Mouse (Mus musculus) erythroblast, embryonic 14.5 days (primary cell): ENCODE measurements around the gene Rftn1. TPM values are rescaled to one million over a fixed set of nuclear protein-coding genes. Genes with fewer than 3 reads are reported as not detected.
"Not testable (repeated sequence)": the region's sequence is repeated elsewhere in the genome, so short reads cannot be mapped to it uniquely, and the experiment has no call there.

Experiments used
- H3K27me3 ChIP-seq: 2 replicates; pipeline ENCODE4 v1.6.1; 2012; ENCODE audit warnings: inconsistent platforms; ENCODE audit not compliant: control insufficient read depth
- H3K36me3 ChIP-seq: 2 replicates; pipeline ENCODE4 v1.6.1; 2012; ENCODE audit warnings: mild to moderate bottlenecking, inconsistent platforms; ENCODE audit not compliant: control insufficient read depth
- H3K4me1 ChIP-seq: 2 replicates; pipeline ENCODE4 v1.6.1; 2012; ENCODE audit warnings: inconsistent platforms; ENCODE audit not compliant: control insufficient read depth
- H3K4me3 ChIP-seq: replicated peaks from 2 replicates; pipeline ENCODE3; 2012; ENCODE audit warnings: moderate library complexity, mild to moderate bottlenecking, inconsistent platforms
- H3K9me3 ChIP-seq: 2 replicates; pipeline ENCODE4 v1.6.1; 2012; ENCODE audit warnings: low read length, inconsistent platforms, mixed read lengths; ENCODE audit not compliant: control insufficient read depth
- GATA1 ChIP-seq: IDR thresholded peaks from 2 replicates; pipeline ENCODE4 v1.6.1; 2012; ENCODE audit warnings: low read length, inconsistent platforms, mixed read lengths
- TAL1 ChIP-seq: IDR thresholded peaks from 3 replicates; pipeline ENCODE4 v1.6.1; 2012; ENCODE audit warnings: low read length, inconsistent platforms, mixed read lengths
- polyA plus RNA-seq: library from polyadenylated mRNA; stranded (reverse); fragments of >175 nt; gene quantifications from 2 replicates; pipeline ENCODE4 v1.2.3, GENCODE M21; 2012

Rftn1 gene
- polyA plus RNA-seq, 1 experiment = 0.10 TPM

DNA sequence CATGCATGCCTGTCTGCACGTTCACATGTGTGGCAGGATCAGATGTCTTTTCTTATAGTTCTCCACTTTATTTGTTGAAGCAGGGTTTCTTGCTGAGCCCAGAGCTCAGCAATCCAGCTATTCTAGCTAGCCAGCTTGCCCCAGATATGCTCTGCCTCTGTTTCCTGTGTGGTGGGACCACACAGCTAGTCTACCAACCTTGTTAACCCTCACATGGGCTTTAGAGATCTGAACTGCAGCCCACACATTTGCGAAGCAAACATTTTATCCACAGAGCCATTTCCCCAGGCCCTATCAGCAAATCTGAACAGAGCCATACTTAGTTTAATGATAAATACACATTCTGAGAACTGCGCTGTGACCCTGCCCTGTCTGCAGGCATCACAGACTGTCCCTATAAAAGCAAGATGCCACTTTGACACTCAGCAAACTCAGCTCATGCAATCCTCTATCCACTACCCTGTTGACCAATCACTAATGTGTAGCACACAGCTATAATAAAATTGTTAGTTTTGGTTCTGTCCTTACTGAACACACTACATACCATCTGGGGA is 65.2 kb downstream of the Rftn1 start:
- Histone ChIP-seq H3K4me1 (peaks cover 9% of the 10 kb centered on the region), H3K36me3 (no peaks in the 10 kb centered on the region), H3K9me3 (no peaks in the 10 kb centered on the region), H3K27me3 (no peaks in the 10 kb centered on the region), H3K4me3 (no peak overlapping the region)
- TF ChIP-seq GATA1 (no peak), TAL1 (no peak)

DNA sequence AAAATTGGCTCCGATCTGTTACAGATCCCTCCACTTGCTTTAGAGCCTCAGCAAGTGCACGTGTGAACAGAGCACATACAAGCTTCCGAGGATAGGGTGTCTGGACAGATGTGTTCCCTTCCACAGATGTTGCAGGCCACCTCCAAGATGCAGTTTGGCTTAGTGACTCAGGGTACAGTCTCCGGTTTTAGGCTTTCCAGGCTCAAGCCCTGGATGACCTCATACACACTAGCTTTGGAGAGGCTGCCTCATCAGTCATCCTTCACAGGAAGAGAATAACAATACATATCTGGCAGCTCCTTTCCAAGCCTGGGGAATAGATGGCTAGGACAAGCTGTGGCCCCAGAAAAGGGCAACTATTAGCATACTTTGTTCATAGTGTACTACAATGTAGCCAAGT is 65.8 kb downstream of the Rftn1 start:
- Histone ChIP-seq H3K4me3 (no peak overlapping the region), H3K36me3 (no peaks in the 10 kb centered on the region), H3K27me3 (no peaks in the 10 kb centered on the region), H3K9me3 (no peaks in the 10 kb centered on the region), H3K4me1 (peaks cover 9% of the 10 kb centered on the region)
- TF ChIP-seq GATA1 = no peak
- TF ChIP-seq TAL1 = no peak

- Histone ChIP-seq H3K9me3 (no peaks in the 10 kb centered on the region), H3K4me3 (no peak overlapping the region), H3K4me1 (peaks cover 9% of the 10 kb centered on the region), H3K27me3 (no peaks in the 10 kb centered on the region), H3K36me3 (no peaks in the 10 kb centered on the region)
- TF ChIP-seq GATA1 = no peak
- no peak for TF ChIP-seq TAL1
Observed at GRCm38 (mm10) chr17:50122555-50122954, 67.9 kb downstream of the Rftn1 start.

GRCm38 (mm10) chr17:50120098-50120497 is 70.4 kb downstream of the Rftn1 start:
- Histone ChIP-seq H3K4me3 (no peak overlapping the region), H3K36me3 (no peaks in the 10 kb centered on the region), H3K4me1 (no peaks in the 10 kb centered on the region; the same call in 1 of the 2 replicates), H3K9me3 (no peaks in the 10 kb centered on the region), H3K27me3 (no peaks in the 10 kb centered on the region)
- TF ChIP-seq GATA1 (no peak), TAL1 (no peak)

DNA sequence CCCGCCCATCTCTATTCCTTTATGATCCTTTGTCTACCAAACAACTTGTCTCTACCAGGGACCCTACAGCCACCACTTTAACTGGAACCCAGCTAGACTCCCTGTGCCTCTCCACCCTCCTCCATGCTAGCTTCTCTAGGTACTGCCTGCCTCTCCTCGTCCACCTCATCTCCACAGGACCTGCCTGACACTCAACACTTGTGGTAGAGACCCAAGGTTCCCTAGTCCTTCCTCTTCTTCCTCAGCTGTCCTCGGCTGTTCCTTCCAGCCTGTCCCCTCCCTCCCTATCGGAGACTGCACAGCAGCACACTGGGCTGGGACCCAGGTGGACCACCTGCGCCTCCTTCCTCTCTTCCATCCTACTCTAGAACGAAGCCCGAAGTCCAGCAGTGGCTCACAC is 73.0 kb downstream of the Rftn1 start:
- TF ChIP-seq GATA1 = no peak
- TF ChIP-seq TAL1 = no peak
- Histone ChIP-seq H3K36me3 (no peaks in the 10 kb centered on the region), H3K27me3 (no peaks in the 10 kb centered on the region), H3K4me1 (no peaks in the 10 kb centered on the region), H3K4me3 (no peak overlapping the region), H3K9me3 (no peaks in the 10 kb centered on the region)

DNA sequence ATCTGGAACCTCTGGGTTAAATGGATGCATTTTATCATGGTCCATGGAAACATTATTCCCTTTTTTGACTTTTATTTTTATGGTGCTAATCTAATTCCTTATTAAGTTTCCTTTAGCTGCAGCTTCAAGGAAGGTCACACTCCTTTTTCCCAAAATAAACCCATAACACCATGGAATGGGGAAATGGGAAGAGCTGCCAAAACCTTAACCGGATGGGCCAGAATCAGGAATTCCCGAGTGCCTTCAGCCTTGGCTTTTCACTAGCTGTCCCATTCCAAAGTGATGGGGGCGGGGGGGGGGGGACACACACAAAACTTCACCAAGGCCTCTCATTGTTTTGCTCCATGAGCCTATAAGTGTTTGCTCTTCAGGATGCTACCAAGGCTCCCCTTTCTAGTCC is 73.5 kb downstream of the Rftn1 start:
- no peaks in the 10 kb centered on the region for H3K9me3 ChIP-seq
- H3K4me3 ChIP-seq = no peak overlapping the region
- no peaks in the 10 kb centered on the region for H3K36me3 ChIP-seq
- no peak for TF ChIP-seq TAL1
- no peak for TF ChIP-seq GATA1
- no peaks in the 10 kb centered on the region for H3K4me1 ChIP-seq
- H3K27me3 ChIP-seq = no peaks in the 10 kb centered on the region

- not testable (repeated sequence) for H3K36me3 ChIP-seq, H3K4me3 ChIP-seq, H3K27me3 ChIP-seq, H3K4me1 ChIP-seq, H3K9me3 ChIP-seq
Observed at GRCm38 (mm10) chr17:50116401-50116800, 74.1 kb downstream of the Rftn1 start.

GRCm38 (mm10) chr17:50115716-50116115 is 74.8 kb downstream of the Rftn1 start:
- H3K9me3 ChIP-seq, H3K27me3 ChIP-seq, H3K4me3 ChIP-seq, H3K4me1 ChIP-seq, H3K36me3 ChIP-seq: not testable (repeated sequence)

- Histone ChIP-seq H3K9me3 (no peaks in the 10 kb centered on the region), H3K27me3 (no peaks in the 10 kb centered on the region), H3K36me3 (no peaks in the 10 kb centered on the region), H3K4me3 (no peak overlapping the region), H3K4me1 (no peaks in the 10 kb centered on the region)
- TF ChIP-seq GATA1 (no peak), TAL1 (no peak)
Observed at GRCm38 (mm10) chr17:50114659-50115058, 75.8 kb downstream of the Rftn1 start.

GRCm38 (mm10) chr17:50110650-50111415 is 79.6 kb downstream of the Rftn1 start:
- Histone ChIP-seq H3K4me1 (no peaks in the 10 kb centered on the region), H3K4me3 (no peak overlapping the region), H3K36me3 (no peaks in the 10 kb centered on the region), H3K27me3 (no peaks in the 10 kb centered on the region), H3K9me3 (no peaks in the 10 kb centered on the region)
- no peak for TF ChIP-seq GATA1
- TF ChIP-seq TAL1 = no peak
